Mouse (Mus musculus): Measurements from ENCODE around the gene Tbc1d23. TPM values are rescaled to one million over a fixed set of nuclear protein-coding genes. Genes with fewer than 3 reads are reported as not detected.

Tbc1d23 gene
- polyA plus RNA-seq, 1 experiment: 17.5 TPM

DNA sequence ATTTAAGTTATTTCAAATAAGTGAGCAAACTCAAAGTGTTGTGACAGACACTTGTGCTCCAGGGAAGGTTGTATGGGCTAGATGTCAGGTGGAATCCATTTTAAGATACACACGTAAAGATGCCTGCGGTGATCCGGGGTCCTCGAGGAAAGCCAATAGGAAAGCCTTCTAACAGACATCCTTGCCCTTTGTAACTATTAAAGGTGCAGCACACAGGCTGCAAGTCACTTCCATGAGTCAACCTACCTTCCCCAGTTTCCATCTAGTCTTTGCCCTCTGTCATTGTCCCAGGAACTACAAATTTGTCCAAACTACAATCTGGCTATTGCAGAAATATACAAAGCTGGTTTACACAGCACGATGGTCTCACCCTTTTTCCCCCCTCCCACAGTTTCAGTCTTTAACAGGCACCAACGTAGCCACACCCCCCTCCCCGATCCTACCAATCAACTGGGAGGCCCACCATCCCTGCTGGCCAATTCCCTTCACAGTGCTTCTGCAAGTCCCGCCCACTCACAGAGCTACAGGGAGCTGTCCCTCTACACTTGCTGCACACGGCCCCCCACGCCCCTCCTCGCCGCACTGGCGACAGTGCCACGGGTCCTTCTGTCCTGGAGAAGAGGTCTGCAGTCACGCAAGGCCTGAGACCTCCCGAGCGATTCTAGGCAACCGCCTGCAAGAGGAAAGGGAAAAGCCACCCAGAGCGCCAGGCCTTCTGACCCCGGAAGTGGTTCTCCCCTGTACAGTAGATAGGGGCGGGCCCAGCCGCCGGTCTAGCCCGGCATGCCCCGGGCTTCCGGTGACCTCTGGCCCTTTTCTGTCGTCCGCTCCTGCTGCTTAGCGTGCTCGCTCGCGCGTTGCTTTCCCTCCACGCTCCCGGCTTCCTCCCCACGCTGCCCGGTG, 110.1 kb downstream of the Tbc1d23 start, which contains the start of gene Tomm70a:
Gene Tomm70a, plus strand, starts transcription at position 791 of the 903 bp plus-strand sequence.
- under 1% methylated on average over 37 of the region's 37 CpGs for WGBS
- H3K4me3 ChIP-seq (ENCODE audit: control insufficient read depth, insufficient read depth, low read length): peak within 1 kb of the TSS; percentile 94
- TF ChIP-seq CTCF (IDR thresholded peaks at IDR 0.05; ENCODE audit: borderline replicate concordance, control insufficient read depth, extremely low read depth, insufficient read depth, low read length, poor library complexity) (no peak), POLR2A (IDR thresholded peaks at IDR 0.05; ENCODE audit: control insufficient read depth, extremely low read depth, insufficient read depth, low read length, poor library complexity) (peak; percentile 72)

More for the DNA sequence above, 110.1 kb downstream of the Tbc1d23 start, which contains the start of gene Tomm70a:
- Histone ChIP-seq H3K36me3 (ENCODE audit: control insufficient read depth, insufficient read depth, low read length) (no peaks in the 10 kb centered on the region), H3K4me1 (replicated peaks; ENCODE audit: control insufficient read depth, insufficient read depth, low read length) (no peaks in the 10 kb centered on the region), H3K27me3 (ENCODE audit: control insufficient read depth, insufficient read depth, low read length) (peaks cover 2% of the 10 kb centered on the region; the same call in 1 of the 2 replicates), H3K27ac (ENCODE audit: control insufficient read depth, insufficient read depth, low read length) (peak within 1 kb of the TSS; percentile 62)
- DNase-seq: peak; percentile 93

Other genes starting within 250 kb of the Tbc1d23 start
- 0.07 TPM in 1 of 2 replicates, not detected in the other for gene Tmem45a2, start 160.1 kb downstream of the Tbc1d23 start, polyA plus RNA-seq (2012; rRNA removed)
- 14.7 and 16.6 TPM in 2 replicates for gene Tomm70a, start 109.8 kb downstream of the Tbc1d23 start, polyA plus RNA-seq (2012; rRNA removed)
- 14.4 and 18.4 TPM in 2 replicates for gene Nit2, start 64.2 kb downstream of the Tbc1d23 start, polyA plus RNA-seq (2012; rRNA removed)
- gene Tmem30c, start 61.4 kb upstream of the Tbc1d23 start, polyA plus RNA-seq (2012; rRNA removed): not detected in 2 replicates
- gene Filip1l, start 121.6 kb upstream of the Tbc1d23 start, polyA plus RNA-seq (2012; rRNA removed): 4.3 and 4.5 TPM in 2 replicates